Mouse (Mus musculus) limb, embryonic 14.5 days (tissue): ENCODE data around the gene Icmt. TPM values are rescaled to one million over a fixed set of nuclear protein-coding genes. Genes with fewer than 3 reads are reported as not detected.
A peak's percentile ranks its signal among the peaks of the same experiment; 100 is the strongest.

Experiments used
- ATAC-seq: fragments of 200-750 bp; cut with Nextera tagmentation; 2 replicates; pipeline ENCODE4 v1.8.0; 2017; ENCODE audit warnings: low read depth, moderate number of reproducible peaks, moderate TSS enrichment; ENCODE audit not compliant: low FRiP score
- DNase-seq: peaks from one replicate; pipeline ENCODE4 v3.0.0-alpha.2; 2015; ENCODE audit warnings: low spot score
- H3K27ac ChIP-seq: fragments of 300-500 bp; sonication (generic); replicated peaks from 2 replicates; pipeline ENCODE4 v1.5.1; 2014; ENCODE audit warnings: low read depth, mild to moderate bottlenecking, low read length, moderate library complexity, mixed read lengths
- H3K27me3 ChIP-seq: fragments of 300-500 bp; sonication (generic); 2 replicates; pipeline ENCODE4 v1.6.1; 2014; ENCODE audit warnings: low read length, mixed read lengths; ENCODE audit not compliant: control insufficient read depth, insufficient read depth
- H3K36me3 ChIP-seq: fragments of 300-500 bp; sonication (generic); 2 replicates; pipeline ENCODE4 v1.6.1; 2014; ENCODE audit warnings: mild to moderate bottlenecking, low read length, moderate library complexity, mixed read lengths; ENCODE audit not compliant: control insufficient read depth, insufficient read depth
- H3K4me1 ChIP-seq: fragments of 300-500 bp; sonication (generic); 2 replicates; pipeline ENCODE4 v1.6.1; 2014; ENCODE audit warnings: antibody characterized with exemption, low read length, mixed read lengths; ENCODE audit not compliant: control insufficient read depth, insufficient read depth
- H3K4me2 ChIP-seq: fragments of 300-500 bp; sonication (generic); replicated peaks from 2 replicates; pipeline ENCODE4 v1.6.1; 2014; ENCODE audit warnings: low read depth, mild to moderate bottlenecking, low read length, moderate library complexity; ENCODE audit not compliant: severe bottlenecking
- H3K4me3 ChIP-seq: fragments of 300-500 bp; sonication (generic); replicated peaks from 2 replicates; pipeline ENCODE4 v1.5.1; 2014; ENCODE audit warnings: low read length
- H3K9ac ChIP-seq: fragments of 300-500 bp; sonication (generic); 2 replicates; pipeline ENCODE4 v1.6.1; 2014; ENCODE audit warnings: mild to moderate bottlenecking, low read depth, low read length, moderate library complexity; ENCODE audit not compliant: severe bottlenecking
- H3K9me3 ChIP-seq: fragments of 300-500 bp; sonication (generic); 2 replicates; pipeline ENCODE4 v1.6.1; 2016; ENCODE audit warnings: low read length; ENCODE audit not compliant: control insufficient read depth
- POLR2A ChIP-seq: fragments of 200-500 bp; IDR thresholded peaks from 2 replicates; pipeline ENCODE4 v1.8.0; 2012; ENCODE audit warnings: inconsistent platforms, mild to moderate bottlenecking, moderate library complexity, borderline replicate concordance; ENCODE audit not compliant: insufficient read depth, insufficient read length; ENCODE audit errors: extremely low read depth
- WGBS: fragments of 180-500 bp; shearing (Covaris S2); extraction: QIAGEN DNeasy Blood & Tissue Kit; methylation state at CpG from one replicate; pipeline ENCODE4 v1.1.7; 2014; 5-methylcytosine and 5-hydroxymethylcytosine counted together
- polyA plus RNA-seq, 2 experiments: library from polyadenylated mRNA; depleted of rRNA in 1 of 2; stranded (reverse) in 1 of 2; unstranded in 1 of 2; fragments of >200 nt; fragmentation: Nextera tagmentation in 1 of 2; extraction: Ambion mirVana in 1 of 2; gene quantifications; 2 replicates each; pipeline versions ENCODE4 v1.2.1 to v1.2.3; 2012 to 2014

Gene Icmt
- polyA plus RNA-seq, 2 experiments, result 26.6 to 27.6 TPM

- Histone ChIP-seq H3K9me3 (no peaks in the 10 kb centered on the region), H3K4me1 (peaks cover 35% of the 10 kb centered on the region)
Observed at GRCm38 (mm10) chr4:152274681-152275131, 22.3 kb upstream of the Icmt start.

DNA sequence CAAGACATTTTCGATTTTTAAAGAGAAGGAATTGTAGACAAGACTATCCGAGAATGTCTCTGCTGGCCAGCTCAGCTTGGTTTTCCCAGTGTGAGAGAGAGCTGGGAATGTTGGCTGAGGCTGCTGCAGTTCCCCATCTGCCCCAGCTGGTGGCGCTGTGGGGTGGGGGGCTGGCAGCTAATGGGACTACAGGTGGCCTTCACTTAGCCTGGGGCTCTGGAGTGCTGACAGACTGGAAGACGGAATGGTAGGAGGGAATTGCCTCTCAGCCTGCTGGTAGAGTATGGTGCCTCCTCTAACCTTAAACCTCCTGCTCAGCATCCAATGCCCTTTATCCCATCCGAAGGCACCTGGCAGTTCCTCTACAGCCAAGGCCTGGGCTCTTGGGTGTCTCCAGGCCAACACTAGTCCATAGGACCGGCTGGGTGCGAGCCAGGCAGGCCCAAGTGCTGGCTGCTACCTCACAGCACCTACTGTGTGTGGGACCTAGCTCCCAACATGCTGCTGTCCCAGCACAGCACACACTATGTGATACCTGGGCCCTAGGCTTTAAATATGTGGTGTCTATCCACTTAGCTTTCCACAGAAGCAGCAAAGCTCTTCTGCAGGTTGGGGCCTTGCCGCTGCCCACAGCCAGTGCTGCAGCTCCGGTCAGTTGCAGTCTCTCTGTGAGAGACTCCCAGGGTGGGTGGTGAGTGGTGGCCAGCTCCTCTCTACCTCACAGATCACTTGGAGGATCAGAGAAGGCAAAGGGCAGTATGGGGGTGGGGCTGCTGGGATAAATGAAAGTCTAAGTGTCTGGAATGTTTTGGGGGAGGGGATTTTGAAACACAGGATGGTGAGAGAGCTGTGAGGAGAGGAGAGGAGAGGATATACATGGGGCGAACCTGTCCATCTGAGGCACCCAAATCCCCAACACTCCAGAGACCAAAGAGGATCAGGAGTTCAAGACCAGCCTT is 20.4 kb upstream of the Icmt start:
- ATAC-seq, result no peak
- DNase-seq, result no peak
- H3K9me3 ChIP-seq, result no peaks in the 10 kb centered on the region
- no peak overlapping the region for H3K27ac ChIP-seq
- H3K36me3 ChIP-seq, result peaks cover 15% of the 10 kb centered on the region
- no peak overlapping the region for H3K9ac ChIP-seq
- no peak overlapping the region for H3K4me3 ChIP-seq
- no peak overlapping the region for H3K4me2 ChIP-seq
- peaks cover 16% of the 10 kb centered on the region for H3K27me3 ChIP-seq
- 54% methylated on average over 10 of the region's 10 CpGs for WGBS
- H3K4me1 ChIP-seq, result peaks cover 30% of the 10 kb centered on the region
- no peak for TF ChIP-seq POLR2A

More at GRCm38 (mm10) chr4:152274681-152275131, 22.3 kb upstream of the Icmt start:
- Histone ChIP-seq H3K36me3 (peaks cover under 1% of the 10 kb centered on the region; the same call in 1 of the 2 replicates), H3K27me3 (0 out of 2 replicates have a peak, but pooled peaks cover 8% of the 10 kb centered on the region), H3K4me2 (peak overlapping the region; percentile 94), H3K27ac (no peak overlapping the region), H3K9ac (peak overlapping the region; percentile 80), H3K4me3 (peak overlapping the region; percentile 71)
- 2% methylated on average over 20 of the region's 20 CpGs for WGBS
- no peak for TF ChIP-seq POLR2A
- no peak; the same call in 1 of the 2 replicates for ATAC-seq
- DNase-seq, result peak; percentile 58

- H3K4me2 ChIP-seq, result no peak overlapping the region
- DNase-seq (no peak), ATAC-seq (no peak)
- no peak for TF ChIP-seq POLR2A
- H3K4me1 ChIP-seq, result peaks cover 21% of the 10 kb centered on the region
- H3K27me3 ChIP-seq, result peaks cover 28% of the 10 kb centered on the region
- 67% methylated on average over 2 of the region's 2 CpGs for WGBS
- no peak overlapping the region for H3K27ac ChIP-seq
- H3K9me3 ChIP-seq, result no peaks in the 10 kb centered on the region
- H3K36me3 ChIP-seq, result peaks cover 17% of the 10 kb centered on the region
- no peak overlapping the region for H3K9ac ChIP-seq
- H3K4me3 ChIP-seq, result no peak overlapping the region
Observed at GRCm38 (mm10) chr4:152277916-152278315, 19.1 kb upstream of the Icmt start.

DNA sequence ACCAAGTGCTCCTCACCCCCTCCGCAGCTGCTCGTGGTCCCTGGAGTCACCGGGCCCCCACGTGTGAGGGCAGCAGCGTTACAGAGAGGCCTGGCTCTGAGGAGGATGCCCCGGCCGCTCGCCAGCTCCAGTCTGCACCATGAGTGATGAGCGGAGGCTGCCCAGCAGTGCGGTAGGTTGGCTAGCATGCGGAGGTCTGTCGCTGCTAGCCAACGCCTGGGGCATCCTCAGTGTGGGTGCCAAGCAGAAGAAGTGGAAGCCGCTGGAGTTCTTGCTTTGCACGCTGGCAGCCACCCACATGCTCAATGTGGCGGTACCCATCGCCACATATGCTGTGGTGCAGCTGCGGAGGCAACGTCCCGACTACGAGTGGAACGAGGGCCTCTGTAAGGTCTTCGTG is 18.0 kb upstream of the Icmt start:
- DNase-seq (no peak), ATAC-seq (no peak)
- WGBS, result 86% methylated on average over 23 of the region's 23 CpGs
- Histone ChIP-seq H3K4me2 (no peak overlapping the region), H3K27ac (no peak overlapping the region), H3K27me3 (peaks cover 39% of the 10 kb centered on the region), H3K9me3 (no peaks in the 10 kb centered on the region), H3K9ac (no peak overlapping the region), H3K36me3 (peaks cover 17% of the 10 kb centered on the region), H3K4me3 (no peak overlapping the region), H3K4me1 (peaks cover 18% of the 10 kb centered on the region; the same call in 1 of the 2 replicates)
- TF ChIP-seq POLR2A, result no peak

DNA sequence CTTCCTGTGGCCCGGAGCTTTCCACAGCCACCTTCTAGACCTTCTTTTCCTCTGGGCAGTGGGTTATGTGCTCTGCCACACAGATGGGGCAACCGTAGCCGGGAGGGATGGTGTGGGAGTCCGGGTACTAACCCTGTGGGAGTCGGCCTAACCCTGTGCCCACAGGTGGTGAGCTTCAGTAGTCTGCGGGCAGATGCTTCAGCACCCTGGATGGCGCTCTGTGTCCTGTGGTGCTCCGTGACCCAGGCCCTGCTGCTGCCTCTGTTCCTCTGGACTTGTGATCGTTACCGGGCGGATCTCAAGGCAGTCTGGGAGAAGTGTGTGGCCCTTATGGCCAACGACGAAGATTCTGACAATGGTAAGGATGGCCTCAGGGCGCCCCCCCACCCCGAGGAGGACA is 15.4 kb upstream of the Icmt start:
- Histone ChIP-seq H3K27ac (no peak overlapping the region), H3K36me3 (peaks cover 17% of the 10 kb centered on the region), H3K9me3 (no peaks in the 10 kb centered on the region), H3K9ac (no peak overlapping the region), H3K4me2 (no peak overlapping the region), H3K27me3 (peaks cover 56% of the 10 kb centered on the region), H3K4me1 (peaks cover 12% of the 10 kb centered on the region; the same call in 1 of the 2 replicates), H3K4me3 (no peak overlapping the region)
- TF ChIP-seq POLR2A, result no peak
- ATAC-seq (no peak), DNase-seq (no peak)
- WGBS, result 44% methylated on average over 13 of the region's 15 CpGs
